In the genomic region with DNA sequence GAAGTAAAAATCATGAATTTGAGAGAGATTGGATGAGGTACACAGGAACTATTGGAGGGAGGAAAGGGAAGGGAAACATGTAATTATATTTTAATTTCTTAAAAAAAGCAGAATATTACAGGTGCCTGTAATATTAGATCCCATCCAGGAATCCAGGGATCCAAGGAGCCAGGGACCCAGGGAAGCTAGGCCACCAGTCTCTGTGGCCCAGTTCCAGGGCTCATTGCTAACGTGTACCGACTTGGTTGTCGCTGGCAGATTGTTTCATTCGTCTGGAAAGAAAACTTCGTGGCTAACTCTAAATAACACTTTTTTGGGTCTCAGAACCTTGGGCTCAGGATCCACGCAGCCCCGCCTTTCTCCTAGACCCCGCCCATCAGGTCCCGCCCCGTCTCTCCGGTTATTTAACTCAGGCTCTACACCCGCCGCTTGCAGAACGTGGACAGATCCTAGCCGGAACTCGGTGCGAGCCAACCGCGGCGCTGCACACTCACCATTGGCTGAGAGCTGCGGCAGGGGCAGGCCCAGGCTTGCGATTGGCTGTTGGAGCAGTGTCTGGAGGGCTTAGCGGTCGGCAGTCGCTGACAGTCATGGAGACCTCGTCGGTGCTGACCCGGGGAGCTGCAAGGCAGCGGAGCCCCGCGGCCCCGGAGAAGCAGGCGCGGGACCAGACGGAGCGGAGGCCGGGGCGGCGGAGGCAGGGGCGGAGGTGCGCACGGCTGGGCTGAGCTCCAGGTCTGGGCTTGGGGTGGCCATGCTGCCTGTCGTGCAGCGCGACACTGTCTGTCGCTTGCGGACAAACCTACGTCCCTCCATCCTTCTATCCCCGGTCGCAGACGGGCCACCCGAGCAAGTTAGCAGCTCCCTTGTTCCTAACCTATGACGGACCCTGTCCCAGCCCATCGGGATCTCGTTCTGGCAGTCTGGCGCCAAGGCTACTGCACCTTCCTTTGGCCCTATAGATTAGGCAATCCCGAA, we compare ENCODE assay signal across 8 mouse cellular contexts. TPM values are rescaled to one million over a fixed set of nuclear protein-coding genes. Genes with fewer than 3 reads are reported as not detected.
DNase-seq lines count a peak whose midpoint lies in the region; ATAC-seq and TF ChIP-seq lines count a peak whose summit lies in the region.

A gene (plus strand): TSS at position 434 of the 978 bp plus-strand sequence.

- H3K36me3 ChIP-seq in embryonic facial prominence, embryonic 15.5 days: 0 out of 2 replicates have a peak, but pooled peaks cover 3% of the 10 kb centered on the region
- H3K36me3 ChIP-seq in limb, embryonic 14.5 days (ENCODE audit: control insufficient read depth, insufficient read depth, low read length): peaks cover 10% of the 10 kb centered on the region; the same call in 1 of the 2 replicates
- H3K36me3 ChIP-seq in midbrain, postnatal 0 days (ENCODE audit: insufficient read depth, low read length): no peaks in the 10 kb centered on the region

- H3K27ac ChIP-seq in bone marrow, adult 2 months (ENCODE audit: control insufficient read depth, insufficient read depth, low read depth, low read length, poor library complexity): peak within 1 kb of the TSS; percentile 56; the same call in 1 of the 2 replicates
- H3K27ac ChIP-seq in embryonic facial prominence, embryonic 15.5 days (replicated peaks): peak within 1 kb of the TSS; percentile 58; the same call in 1 of the 2 replicates
- no peak within 1 kb of the TSS for H3K27ac ChIP-seq in limb, embryonic 14.5 days (replicated peaks; ENCODE audit: low read depth, low read length)
- peak within 1 kb of the TSS; percentile 43; the same call in 1 of the 2 replicates for H3K27ac ChIP-seq in midbrain, postnatal 0 days (ENCODE audit: low read depth, low read length)

- peak; percentile 98 for ATAC-seq in embryonic facial prominence, embryonic 15.5 days (ENCODE audit: insufficient number of reproducible peaks, low FRiP score, low TSS enrichment, low read depth)
- ATAC-seq in limb, embryonic 14.5 days (ENCODE audit: low FRiP score, low read depth): peak; percentile 100
- ATAC-seq in midbrain, postnatal 0 days (ENCODE audit: low FRiP score): peak; percentile 97

- DNase-seq in 416B (ENCODE audit: low read depth): peak; percentile 94
- DNase-seq in heart, adult 8-10 months (ENCODE audit: low spot score): peak; percentile 98
- DNase-seq in kidney, adult 9 months: peak; percentile 98
- DNase-seq in limb, embryonic 14.5 days (ENCODE audit: low spot score): peak; percentile 94
- peak; percentile 96 for DNase-seq in midbrain, postnatal 0 days (ENCODE audit: low spot score)
- peak; percentile 85 to 87 for DNase-seq in spleen, postnatal 14 days (ENCODE audit: low spot score in 2 of 2)

- H3K4me3 ChIP-seq in bone marrow, adult 2 months (replicated peaks; ENCODE audit: control insufficient read depth, low read depth, low read length): peak within 1 kb of the TSS; percentile 94
- peak within 1 kb of the TSS; percentile 86 for H3K4me3 ChIP-seq in embryonic facial prominence, embryonic 15.5 days (replicated peaks)
- peak within 1 kb of the TSS; percentile 72 for H3K4me3 ChIP-seq in limb, embryonic 14.5 days (replicated peaks; ENCODE audit: low read length)
- H3K4me3 ChIP-seq in midbrain, postnatal 0 days (ENCODE audit: low read depth, low read length): peak within 1 kb of the TSS; percentile 66

- H3K4me2 ChIP-seq in embryonic facial prominence, embryonic 15.5 days (replicated peaks): peak within 1 kb of the TSS; percentile 92
- peak within 1 kb of the TSS; percentile 84 for H3K4me2 ChIP-seq in limb, embryonic 14.5 days (replicated peaks; ENCODE audit: low read depth, low read length, severe bottlenecking)
- H3K4me2 ChIP-seq in midbrain, postnatal 0 days (ENCODE audit: low read depth, low read length, poor library complexity, severe bottlenecking): peak within 1 kb of the TSS; percentile 93

- H3K9ac ChIP-seq in embryonic facial prominence, embryonic 15.5 days: peak within 1 kb of the TSS; percentile 77
- H3K9ac ChIP-seq in limb, embryonic 14.5 days (ENCODE audit: low read depth, low read length, severe bottlenecking): peak within 1 kb of the TSS; percentile 72
- peak within 1 kb of the TSS; percentile 73 for H3K9ac ChIP-seq in midbrain, postnatal 0 days (replicated peaks; ENCODE audit: low read length, poor library complexity, severe bottlenecking)

- peak; percentile 92 for TF ChIP-seq POLR2A in bone marrow, adult 2 months (IDR thresholded peaks at IDR 0.05; ENCODE audit: borderline replicate concordance, control insufficient read depth, low read depth, low read length)
- TF ChIP-seq POLR2A in limb, embryonic 14.5 days (IDR thresholded peaks at IDR 0.05; ENCODE audit: borderline replicate concordance, extremely low read depth, insufficient read depth, insufficient read length): 0 out of 2 replicates have a peak, but pooled peaks have one; percentile 21

- TF ChIP-seq CTCF in bone marrow, adult 2 months (IDR thresholded peaks at IDR 0.05; ENCODE audit: control insufficient read depth, insufficient read depth, low read length): no peak
- no peak for TF ChIP-seq CTCF in midbrain, postnatal 0 days (IDR thresholded peaks at IDR 0.05)

- no peaks in the 10 kb centered on the region; the same call in 1 of the 2 replicates for H3K4me1 ChIP-seq in bone marrow, adult 2 months (ENCODE audit: control insufficient read depth, insufficient read depth, low read length)
- peaks cover 14% of the 10 kb centered on the region for H3K4me1 ChIP-seq in embryonic facial prominence, embryonic 15.5 days
- peaks cover 5% of the 10 kb centered on the region; the same call in 1 of the 2 replicates for H3K4me1 ChIP-seq in limb, embryonic 14.5 days (ENCODE audit: control insufficient read depth, insufficient read depth, low read length)
- no peaks in the 10 kb centered on the region for H3K4me1 ChIP-seq in midbrain, postnatal 0 days (ENCODE audit: insufficient read depth, low read length)

- H3K9me3 ChIP-seq in embryonic facial prominence, embryonic 15.5 days (replicated peaks): no peaks in the 10 kb centered on the region
- no peaks in the 10 kb centered on the region for H3K9me3 ChIP-seq in limb, embryonic 14.5 days (ENCODE audit: control insufficient read depth, low read length)
- no peaks in the 10 kb centered on the region for H3K9me3 ChIP-seq in midbrain, postnatal 0 days (ENCODE audit: low read length)

- WGBS in bone marrow, adult 2 months: 1% methylated on average over 57 of the region's 57 CpGs
- under 1% methylated on average over 57 of the region's 57 CpGs for WGBS in embryonic facial prominence, embryonic 15.5 days
- WGBS in limb, embryonic 14.5 days: 2% methylated on average over 52 of the region's 57 CpGs
- under 1% methylated on average over 55 of the region's 57 CpGs for WGBS in midbrain, postnatal 0 days

- no peaks in the 10 kb centered on the region for H3K27me3 ChIP-seq in embryonic facial prominence, embryonic 15.5 days
- no peaks in the 10 kb centered on the region for H3K27me3 ChIP-seq in limb, embryonic 14.5 days (ENCODE audit: control insufficient read depth, insufficient read depth, low read length)
- no peaks in the 10 kb centered on the region for H3K27me3 ChIP-seq in midbrain, postnatal 0 days (ENCODE audit: insufficient read depth, low read length)

RNA-seq across cellular contexts. Expression of the gene that starts here (rescaled TPM):
- 7.4 and 15.0 TPM in 2 replicates for polyA plus RNA-seq in bone marrow, adult 2 months (2011; ENCODE audit: insufficient read depth, insufficient read length, low replicate concordance, missing spikeins)
- 8.6 and 8.7 TPM in 2 replicates for polyA plus RNA-seq in embryonic facial prominence, embryonic 15.5 days (2015; fragmentation: Nextera tagmentation; extraction: Ambion mirVana)
- total RNA-seq in heart, adult 8-10 months (2022): 1 to 10 TPM; 5.2 to 7.2 (median 6.6) TPM
- 7.9 and 9.6 TPM in 2 replicates for polyA plus RNA-seq in limb, embryonic 14.5 days (2012; rRNA removed)
- 4.5 and 7.9 TPM in 2 replicates for polyA plus RNA-seq in limb, embryonic 14.5 days (2014; fragmentation: Nextera tagmentation; extraction: Ambion mirVana)
- 8.7 and 13.6 TPM in 2 replicates for total RNA-seq in midbrain, postnatal 0 days (2014; rRNA removed)
- polyA plus RNA-seq in midbrain, postnatal 0 days (2015; fragmentation: Nextera tagmentation; extraction: Ambion mirVana): 5.1 and 5.3 TPM in 2 replicates
